Mouse (Mus musculus): ENCODE results near the gene Mtf1. TPM values are rescaled to one million over a fixed set of nuclear protein-coding genes. Genes with fewer than 3 reads are reported as not detected.

Mtf1 gene
- polyA plus RNA-seq, 1 experiment from 2014 or later: 11.7 TPM

- no peak overlapping the region for H3K4me2 ChIP-seq
- no peak overlapping the region for H3K4me3 ChIP-seq
- 0 out of 2 replicates have a peak, but pooled peaks have one; percentile 19 for ATAC-seq (ENCODE audit: low read depth)
- no peak overlapping the region for H3K9ac ChIP-seq
- no peaks in the 10 kb centered on the region for H3K9me3 ChIP-seq
- no peaks in the 10 kb centered on the region for H3K27me3 ChIP-seq
- WGBS: 58% methylated on average over 11 of the region's 11 CpGs
- peaks cover 52% of the 10 kb centered on the region for H3K36me3 ChIP-seq
- H3K27ac ChIP-seq (replicated peaks): no peak overlapping the region
- H3K4me1 ChIP-seq (replicated peaks): peaks cover 14% of the 10 kb centered on the region
Measured at GRCm38 (mm10) chr4:124843493-124843892, 41.6 kb downstream of the Mtf1 start.

GRCm38 (mm10) chr4:124847573-124847972, 45.7 kb downstream of the Mtf1 start:
- Histone ChIP-seq H3K27ac (replicated peaks) (no peak overlapping the region; the same call in 1 of the 2 replicates), H3K4me2 (no peak overlapping the region), H3K9me3 (no peaks in the 10 kb centered on the region), H3K9ac (0 out of 2 replicates have a peak overlapping the region, but pooled peaks have one; percentile 17), H3K27me3 (no peaks in the 10 kb centered on the region), H3K4me1 (replicated peaks) (peaks cover 42% of the 10 kb centered on the region), H3K4me3 (no peak overlapping the region), H3K36me3 (peaks cover 20% of the 10 kb centered on the region)
- ATAC-seq (ENCODE audit: low read depth): no peak
- WGBS: 4% methylated on average over 8 of the region's 8 CpGs

- Histone ChIP-seq H3K36me3 (peaks cover 28% of the 10 kb centered on the region), H3K4me2 (peak overlapping the region; percentile 86), H3K4me3 (peak overlapping the region; percentile 95), H3K9me3 (no peaks in the 10 kb centered on the region), H3K27ac (replicated peaks) (peak overlapping the region; percentile 94), H3K27me3 (no peaks in the 10 kb centered on the region), H3K9ac (peak overlapping the region; percentile 88), H3K4me1 (replicated peaks) (peaks cover 55% of the 10 kb centered on the region)
- 1% methylated on average over 24 of the region's 24 CpGs for WGBS
- peak; percentile 60 for ATAC-seq (ENCODE audit: low read depth)
Measured at GRCm38 (mm10) chr4:124849631-124850260, 47.8 kb downstream of the Mtf1 start.

GRCm38 (mm10) chr4:124850261-124850913, 48.5 kb downstream of the Mtf1 start, which contains the start of gene Yrdc:
Gene Yrdc, plus strand, starts transcription at chr4:124850679.
- H3K36me3 ChIP-seq: peaks cover 32% of the 10 kb centered on the region
- no peaks in the 10 kb centered on the region for H3K9me3 ChIP-seq
- ATAC-seq (ENCODE audit: low read depth): peak; percentile 94
- under 1% methylated on average over 64 of the region's 90 CpGs for WGBS
- peak within 1 kb of the TSS; percentile 86 for H3K4me2 ChIP-seq
- H3K4me1 ChIP-seq (replicated peaks): peaks cover 55% of the 10 kb centered on the region
- no peaks in the 10 kb centered on the region for H3K27me3 ChIP-seq
- H3K4me3 ChIP-seq: peak within 1 kb of the TSS; percentile 95
- H3K9ac ChIP-seq: peak within 1 kb of the TSS; percentile 88
- H3K27ac ChIP-seq (replicated peaks): peak within 1 kb of the TSS; percentile 94

GRCm38 (mm10) chr4:124850933-124851658, 49.2 kb downstream of the Mtf1 start, which contains the start of gene 1110065P20Rik:
Gene 1110065P20Rik, minus strand, starts transcription at chr4:124851196.
- Histone ChIP-seq H3K9me3 (no peaks in the 10 kb centered on the region), H3K9ac (peak within 1 kb of the TSS; percentile 88)

GRCm38 (mm10) chr4:124856294-124856693, 54.4 kb downstream of the Mtf1 start:
- Histone ChIP-seq H3K27ac (replicated peaks) (no peak overlapping the region), H3K9me3 (no peaks in the 10 kb centered on the region)

More at GRCm38 (mm10) chr4:124850933-124851658, 49.2 kb downstream of the Mtf1 start, which contains the start of gene 1110065P20Rik:
- Histone ChIP-seq H3K27me3 (no peaks in the 10 kb centered on the region), H3K4me3 (peak within 1 kb of the TSS; percentile 95), H3K36me3 (peaks cover 39% of the 10 kb centered on the region), H3K4me2 (peak within 1 kb of the TSS; percentile 86), H3K27ac (replicated peaks) (peak within 1 kb of the TSS; percentile 94), H3K4me1 (replicated peaks) (peaks cover 55% of the 10 kb centered on the region)
- ATAC-seq (ENCODE audit: low read depth): peak; percentile 38
- WGBS: under 1% methylated on average over 75 of the region's 75 CpGs

GRCm38 (mm10) chr4:124858370-124858769, 56.5 kb downstream of the Mtf1 start:
- peaks cover 60% of the 10 kb centered on the region for H3K36me3 ChIP-seq
- 86% methylated on average over 5 of the region's 5 CpGs for WGBS
- no peak for ATAC-seq (ENCODE audit: low read depth)
- no peaks in the 10 kb centered on the region for H3K27me3 ChIP-seq
- no peaks in the 10 kb centered on the region for H3K9me3 ChIP-seq
- H3K4me3 ChIP-seq: no peak overlapping the region
- H3K27ac ChIP-seq (replicated peaks): no peak overlapping the region
- no peak overlapping the region for H3K4me2 ChIP-seq
- H3K9ac ChIP-seq: no peak overlapping the region
- peaks cover 37% of the 10 kb centered on the region for H3K4me1 ChIP-seq (replicated peaks)

More at GRCm38 (mm10) chr4:124856294-124856693, 54.4 kb downstream of the Mtf1 start:
- Histone ChIP-seq H3K4me3 (no peak overlapping the region), H3K27me3 (no peaks in the 10 kb centered on the region), H3K9ac (no peak overlapping the region), H3K4me2 (no peak overlapping the region), H3K36me3 (peaks cover 67% of the 10 kb centered on the region), H3K4me1 (replicated peaks) (peaks cover 45% of the 10 kb centered on the region)
- 96% methylated on average over 8 of the region's 8 CpGs for WGBS
- no peak for ATAC-seq (ENCODE audit: low read depth)

GRCm38 (mm10) chr4:124860446-124860845, 58.5 kb downstream of the Mtf1 start:
- H3K9ac ChIP-seq: peak overlapping the region; percentile 89
- H3K36me3 ChIP-seq: peaks cover 42% of the 10 kb centered on the region
- H3K9me3 ChIP-seq: no peaks in the 10 kb centered on the region
- H3K4me1 ChIP-seq (replicated peaks): peaks cover 31% of the 10 kb centered on the region
- H3K27me3 ChIP-seq: no peaks in the 10 kb centered on the region
- 20% methylated on average over 7 of the region's 7 CpGs for WGBS
- ATAC-seq (ENCODE audit: low read depth): no peak
- H3K4me2 ChIP-seq: peak overlapping the region; percentile 65
- H3K4me3 ChIP-seq: peak overlapping the region; percentile 79
- H3K27ac ChIP-seq (replicated peaks): no peak overlapping the region

- peak within 1 kb of the TSS; percentile 65 for H3K4me2 ChIP-seq
- ATAC-seq (ENCODE audit: low read depth): peak; percentile 51
- peak within 1 kb of the TSS; percentile 79 for H3K4me3 ChIP-seq
- H3K4me1 ChIP-seq (replicated peaks): peaks cover 31% of the 10 kb centered on the region
- peak within 1 kb of the TSS; percentile 89 for H3K9ac ChIP-seq
- peaks cover 31% of the 10 kb centered on the region for H3K36me3 ChIP-seq
- no peaks in the 10 kb centered on the region for H3K27me3 ChIP-seq
- WGBS: 2% methylated on average over 44 of the region's 77 CpGs
- no peaks in the 10 kb centered on the region for H3K9me3 ChIP-seq
- H3K27ac ChIP-seq (replicated peaks): peak within 1 kb of the TSS; percentile 89
Measured at GRCm38 (mm10) chr4:124861283-124862188, 59.6 kb downstream of the Mtf1 start, which contains the start of gene Maneal. Gene Maneal, minus strand, starts transcription at chr4:124862171.

- Histone ChIP-seq H3K27me3 (no peaks in the 10 kb centered on the region), H3K4me1 (replicated peaks) (no peaks in the 10 kb centered on the region), H3K9me3 (0 out of 2 replicates have a peak, but pooled peaks cover 3% of the 10 kb centered on the region), H3K9ac (no peak overlapping the region), H3K4me3 (no peak overlapping the region), H3K36me3 (no peaks in the 10 kb centered on the region), H3K4me2 (no peak overlapping the region), H3K27ac (replicated peaks) (no peak overlapping the region)
- no peak for ATAC-seq (ENCODE audit: low read depth)
- 83% methylated on average over 1 of the region's 1 CpGs for WGBS
Measured at GRCm38 (mm10) chr4:124872719-124873118, 70.8 kb downstream of the Mtf1 start.

GRCm38 (mm10) chr4:124880599-124880998, 78.7 kb downstream of the Mtf1 start, which contains the start of gene Epha10:
Gene Epha10, plus strand, starts transcription at chr4:124880899.
- peak within 1 kb of the TSS; percentile 64 for H3K4me2 ChIP-seq
- peaks cover 59% of the 10 kb centered on the region for H3K27me3 ChIP-seq
- peak within 1 kb of the TSS; percentile 50 for H3K4me3 ChIP-seq
- peak within 1 kb of the TSS; percentile 68 for H3K27ac ChIP-seq (replicated peaks)
- H3K36me3 ChIP-seq: no peaks in the 10 kb centered on the region
- H3K9me3 ChIP-seq: no peaks in the 10 kb centered on the region
- H3K4me1 ChIP-seq (replicated peaks): peaks cover 37% of the 10 kb centered on the region
- WGBS: 5% methylated on average over 11 of the region's 11 CpGs
- ATAC-seq (ENCODE audit: low read depth): 0 out of 2 replicates have a peak, but pooled peaks have one; percentile 11
- H3K9ac ChIP-seq: peak within 1 kb of the TSS; percentile 68

Measured in neural tube, embryonic 13.5 days (tissue).